Mouse (Mus musculus): ENCODE data around the gene Knl1. TPM values are rescaled to one million over a fixed set of nuclear protein-coding genes. Genes with fewer than 3 reads are reported as not detected.

Knl1 gene
- total RNA-seq, 2 experiments from 2014 or later, result 4.9 to 7.7 TPM

GRCm38 (mm10) chr2:119035397-119035745 is 11.5 kb upstream of the Knl1 start:
- no peak for DNase-seq

- DNase-seq, result no peak
Measured at GRCm38 (mm10) chr2:119040882-119041281, 6.0 kb upstream of the Knl1 start.

GRCm38 (mm10) chr2:119045163-119045562 is 1.8 kb upstream of the Knl1 start:
- DNase-seq, result no peak

- no peak for DNase-seq
Measured at GRCm38 (mm10) chr2:119047849-119048248, 930 bp downstream of the Knl1 start.

GRCm38 (mm10) chr2:119050132-119050650 is 3.3 kb downstream of the Knl1 start:
- DNase-seq, result no peak

GRCm38 (mm10) chr2:119060139-119060538 is 13.2 kb downstream of the Knl1 start:
- DNase-seq, result no peak

- no peak for DNase-seq
Measured at GRCm38 (mm10) chr2:119072397-119072796, 25.5 kb downstream of the Knl1 start.

GRCm38 (mm10) chr2:119086156-119086555 is 39.2 kb downstream of the Knl1 start:
- DNase-seq, result no peak

GRCm38 (mm10) chr2:119101552-119101951 is 54.6 kb downstream of the Knl1 start:
- DNase-seq, result no peak

- no peak for DNase-seq
Measured at GRCm38 (mm10) chr2:119106583-119106982, 59.7 kb downstream of the Knl1 start.

- peak; percentile 10 for DNase-seq
Measured at GRCm38 (mm10) chr2:119108554-119108953, 61.6 kb downstream of the Knl1 start.

- DNase-seq, result no peak
Measured at GRCm38 (mm10) chr2:119111060-119111459, 64.1 kb downstream of the Knl1 start.

GRCm38 (mm10) chr2:119112438-119113112 is 65.7 kb downstream of the Knl1 start, which contains the start of gene Rad51:
Gene Rad51 (plus strand): TSS chr2:119112793.
- peak; percentile 84 for DNase-seq

GRCm38 (mm10) chr2:119113121-119113925 is 66.4 kb downstream of the Knl1 start:
- DNase-seq, result no peak

- DNase-seq, result no peak
Measured at GRCm38 (mm10) chr2:119136346-119136898, 89.5 kb downstream of the Knl1 start.

GRCm38 (mm10) chr2:119145199-119145598 is 98.3 kb downstream of the Knl1 start:
- DNase-seq, result peak; percentile 12

- DNase-seq, result no peak
Measured at GRCm38 (mm10) chr2:119146435-119146834, 99.5 kb downstream of the Knl1 start.

- DNase-seq, result no peak
Measured at GRCm38 (mm10) chr2:119147160-119147678, 100.3 kb downstream of the Knl1 start.

GRCm38 (mm10) chr2:119147775-119148174 is 100.9 kb downstream of the Knl1 start:
- DNase-seq, result no peak

GRCm38 (mm10) chr2:119152255-119152654 is 105.3 kb downstream of the Knl1 start:
- no peak for DNase-seq

- no peak for DNase-seq
Measured at GRCm38 (mm10) chr2:119154683-119155082, 107.8 kb downstream of the Knl1 start.
